Mouse (Mus musculus) right cerebral cortex, adult 2 months (tissue): ENCODE measurements around the gene Best3.

Experiments
- DNase-seq, 2 experiments: peaks; one replicate each; pipeline ENCODE4 v3.0.0; 2021 to 2022; ENCODE audit warnings: low spot score in 2 of 2

Best3 gene

GRCm38 (mm10) chr10:116977858-116978257, 8.3 kb upstream of the Best3 start:
- DNase-seq: no peak

- DNase-seq: no peak
These were observed 7.3 kb upstream of the Best3 start for GRCm38 (mm10) chr10:116978841-116979240.

GRCm38 (mm10) chr10:116980273-116980672, 5.8 kb upstream of the Best3 start:
- DNase-seq: no peak

GRCm38 (mm10) chr10:116980888-116981287, 5.2 kb upstream of the Best3 start:
- DNase-seq: no peak

- DNase-seq: no peak
These were observed 3.6 kb upstream of the Best3 start for GRCm38 (mm10) chr10:116982526-116982925.

GRCm38 (mm10) chr10:116984836-116985235, 1.3 kb upstream of the Best3 start:
- DNase-seq: no peak

- no peak for DNase-seq
These were observed 7.9 kb downstream of the Best3 start for GRCm38 (mm10) chr10:116993971-116994370.

GRCm38 (mm10) chr10:116995162-116995561, 9.0 kb downstream of the Best3 start:
- DNase-seq: no peak

GRCm38 (mm10) chr10:116995584-116996235, 9.6 kb downstream of the Best3 start:
- no peak for DNase-seq

GRCm38 (mm10) chr10:116996236-116996600, 10.1 kb downstream of the Best3 start:
- no peak for DNase-seq

- no peak for DNase-seq
These were observed 12.8 kb downstream of the Best3 start for GRCm38 (mm10) chr10:116998716-116999455.

- DNase-seq: peak in 1 of 2 experiments; percentile 30
These were observed 14.9 kb downstream of the Best3 start for GRCm38 (mm10) chr10:117000975-117001374.

GRCm38 (mm10) chr10:117004695-117005094, 18.6 kb downstream of the Best3 start:
- no peak for DNase-seq

GRCm38 (mm10) chr10:117005707-117006464, 19.8 kb downstream of the Best3 start:
- DNase-seq: no peak

GRCm38 (mm10) chr10:117009691-117010090, 23.6 kb downstream of the Best3 start:
- DNase-seq: no peak

GRCm38 (mm10) chr10:117011047-117011446, 24.9 kb downstream of the Best3 start:
- no peak for DNase-seq

- peak; percentile 48 to 53 for DNase-seq
These were observed 27.7 kb downstream of the Best3 start for GRCm38 (mm10) chr10:117013689-117014390.

- DNase-seq: no peak
These were observed 28.5 kb downstream of the Best3 start for GRCm38 (mm10) chr10:117014565-117014964.

GRCm38 (mm10) chr10:117018281-117018840, 32.2 kb downstream of the Best3 start:
- no peak for DNase-seq

GRCm38 (mm10) chr10:117021020-117021754, 35.1 kb downstream of the Best3 start:
- DNase-seq: no peak

GRCm38 (mm10) chr10:117023693-117024092, 37.6 kb downstream of the Best3 start:
- no peak for DNase-seq
